Mouse (Mus musculus): ENCODE results near the gene Wsb2.
"Not testable (repeated sequence)": the region's sequence is repeated elsewhere in the genome, so short reads cannot be mapped to it uniquely, and the experiment has no call there.

Wsb2 gene

GRCm38 (mm10) chr5:117390895-117391294 is 33.8 kb downstream of the Wsb2 start:
- DNase-seq: no peak

- no peak for DNase-seq
Observed at GRCm38 (mm10) chr5:117395834-117396233, 38.7 kb downstream of the Wsb2 start.

GRCm38 (mm10) chr5:117396596-117397014 is 39.5 kb downstream of the Wsb2 start:
- DNase-seq: no peak

DNA sequence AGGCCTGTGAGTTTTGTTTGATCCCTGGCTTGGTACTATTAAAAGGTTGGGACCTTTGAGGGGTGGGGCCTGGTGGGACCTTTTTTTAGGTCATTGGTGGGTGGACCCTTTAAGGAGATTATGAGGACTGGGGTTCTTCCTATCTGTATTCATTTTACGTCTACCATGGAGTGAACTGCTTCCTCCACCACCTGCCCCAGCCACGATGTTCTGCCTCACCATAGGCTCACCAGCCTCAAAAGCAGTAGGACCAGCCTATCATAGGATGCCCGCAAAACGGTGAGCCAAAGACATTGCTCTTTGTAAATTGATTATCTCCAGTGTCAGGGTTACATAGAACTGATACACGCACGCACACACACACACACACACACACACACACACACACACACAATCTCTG is 40.3 kb downstream of the Wsb2 start:
- DNase-seq: no peak

GRCm38 (mm10) chr5:117398007-117398550 is 41.0 kb downstream of the Wsb2 start:
- DNase-seq: no peak

DNA sequence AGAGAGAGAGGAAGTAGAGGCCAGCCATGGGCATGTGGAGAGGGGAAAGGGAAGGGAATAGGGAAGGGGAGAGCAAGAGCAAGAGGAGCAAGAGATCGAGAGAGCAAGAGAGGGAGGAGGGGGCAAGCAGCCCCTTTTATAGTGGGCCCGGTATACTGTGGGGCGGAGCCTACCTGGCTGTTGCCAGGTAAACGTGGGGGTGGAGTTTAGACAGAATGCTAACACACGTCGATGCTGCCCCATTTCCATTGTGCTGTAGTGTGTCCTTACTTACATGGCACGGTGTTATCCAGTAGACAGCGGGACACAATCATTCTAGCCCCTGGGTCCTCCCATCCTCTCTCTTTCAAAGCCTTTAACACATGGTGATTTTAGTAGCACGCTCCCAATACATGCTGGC is 42.2 kb downstream of the Wsb2 start:
- DNase-seq: no peak

DNA sequence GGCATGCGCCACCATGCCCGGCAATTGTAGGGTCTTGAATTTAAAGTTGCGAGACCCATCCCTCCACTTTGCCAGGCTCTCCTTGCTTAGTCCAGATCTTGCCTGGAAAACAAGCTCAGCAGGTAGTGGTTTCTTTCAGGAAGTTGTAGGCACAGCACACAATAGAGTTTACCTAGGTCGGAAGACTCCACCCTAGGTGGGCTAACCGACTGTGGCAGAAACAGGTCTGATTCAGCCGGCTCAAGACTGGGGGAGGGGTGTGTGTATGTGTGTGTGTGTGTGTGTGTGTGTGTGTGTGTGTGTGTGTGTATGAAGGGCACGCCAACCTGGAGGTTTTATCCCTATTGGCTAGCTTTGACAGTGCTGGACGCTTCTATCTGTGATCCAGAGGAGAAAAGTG is 46.5 kb downstream of the Wsb2 start:
- no peak for DNase-seq

- DNase-seq: not testable (repeated sequence)
Observed at GRCm38 (mm10) chr5:117404671-117405070, 47.6 kb downstream of the Wsb2 start.

DNA sequence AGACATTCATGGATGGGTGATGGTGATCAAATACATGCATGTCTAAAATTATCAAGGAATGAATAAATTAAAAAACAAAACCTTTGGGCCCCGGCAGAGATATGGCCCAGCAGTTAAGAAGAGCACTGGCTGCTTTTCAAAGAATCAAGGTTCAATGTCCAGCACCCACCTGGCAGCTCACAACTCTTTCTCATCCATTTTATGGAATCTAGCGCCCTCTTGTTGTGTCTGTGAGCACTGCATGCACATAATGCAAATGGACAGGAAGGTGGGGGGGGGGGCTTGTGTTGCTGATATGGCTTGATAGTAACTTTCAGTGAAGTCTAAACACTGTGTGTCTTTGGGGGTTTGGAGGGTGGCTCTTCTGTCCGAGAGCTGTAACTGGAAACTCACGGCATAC is 51.1 kb downstream of the Wsb2 start:
- peak; percentile 76 for DNase-seq

DNA sequence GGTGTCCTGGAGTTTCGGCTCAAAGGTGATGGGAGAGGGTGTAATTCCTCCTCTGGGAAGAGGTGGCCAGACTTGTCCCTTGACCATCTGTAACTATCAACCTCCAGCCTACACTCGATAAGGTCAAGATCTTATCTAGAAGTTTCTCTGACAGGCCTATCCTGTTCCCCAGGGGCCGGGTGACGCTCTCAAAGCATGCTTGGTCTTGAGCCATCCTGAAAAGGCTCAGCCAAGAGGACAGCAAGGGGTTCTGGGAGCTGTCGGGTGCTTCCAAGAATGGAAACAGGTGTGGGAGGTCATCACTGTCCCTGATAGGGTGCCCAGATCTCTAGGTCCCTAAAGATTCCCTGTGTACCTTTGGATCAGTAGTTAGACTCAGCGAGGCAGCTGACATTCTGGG is 52.3 kb downstream of the Wsb2 start:
- DNase-seq: no peak

DNA sequence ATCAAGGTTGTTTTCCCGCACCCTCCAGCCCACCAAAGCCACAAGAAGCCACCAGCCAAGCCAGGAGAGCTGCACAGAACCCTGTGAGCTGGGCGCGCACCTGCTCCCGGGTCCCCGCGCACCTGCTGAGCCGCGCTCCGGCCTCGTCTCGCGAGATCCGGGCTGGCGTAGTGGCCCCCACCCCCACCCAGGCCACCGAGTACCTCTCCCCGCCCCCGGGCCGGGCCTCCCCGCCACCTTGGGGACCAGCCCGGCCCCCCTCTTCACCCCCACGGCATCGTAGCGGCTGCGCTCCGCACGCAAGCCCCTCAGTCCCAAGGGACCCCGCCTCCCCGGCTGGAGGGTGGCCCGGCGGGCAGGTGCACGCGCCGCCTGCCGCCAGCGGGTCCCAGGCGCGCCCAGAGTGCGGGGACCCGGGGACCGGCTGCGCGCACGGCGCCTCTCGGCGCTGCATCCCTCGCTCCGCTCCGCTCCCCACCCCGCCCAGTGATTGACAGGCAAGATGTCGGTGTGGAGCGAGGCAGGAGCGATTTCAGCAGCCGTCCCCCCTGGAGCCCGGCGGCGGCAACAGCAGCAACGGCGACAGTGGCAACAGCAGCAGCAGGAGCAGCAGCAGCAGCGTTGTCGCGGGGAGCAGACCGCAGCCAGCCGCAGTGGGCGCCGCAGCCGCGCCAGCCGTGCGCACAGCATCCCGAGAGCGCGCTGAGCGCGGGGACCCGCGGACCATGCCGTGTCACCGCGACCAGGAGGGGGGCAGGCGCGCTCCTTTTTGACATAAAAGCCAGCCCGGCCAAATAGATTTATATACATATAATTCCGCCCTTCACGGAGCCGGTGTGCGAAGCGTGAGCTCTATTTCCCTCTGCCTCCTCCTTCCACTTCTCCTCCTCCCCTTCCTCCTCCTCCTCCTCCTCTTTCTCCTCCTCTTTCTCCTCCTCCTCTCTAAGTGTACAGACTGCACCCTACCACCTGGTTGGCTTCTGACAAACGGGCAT is 56.7 kb downstream of the Wsb2 start, which contains the start of gene Ksr2:
Gene Ksr2, plus strand, starts transcription at position 494 of the 995 bp plus-strand sequence.
- peak; percentile 56 for DNase-seq

- no peak for DNase-seq
Observed at GRCm38 (mm10) chr5:117414611-117415010, 57.5 kb downstream of the Wsb2 start.

- no peak for DNase-seq
Observed at GRCm38 (mm10) chr5:117415011-117415912, 58.2 kb downstream of the Wsb2 start.

DNA sequence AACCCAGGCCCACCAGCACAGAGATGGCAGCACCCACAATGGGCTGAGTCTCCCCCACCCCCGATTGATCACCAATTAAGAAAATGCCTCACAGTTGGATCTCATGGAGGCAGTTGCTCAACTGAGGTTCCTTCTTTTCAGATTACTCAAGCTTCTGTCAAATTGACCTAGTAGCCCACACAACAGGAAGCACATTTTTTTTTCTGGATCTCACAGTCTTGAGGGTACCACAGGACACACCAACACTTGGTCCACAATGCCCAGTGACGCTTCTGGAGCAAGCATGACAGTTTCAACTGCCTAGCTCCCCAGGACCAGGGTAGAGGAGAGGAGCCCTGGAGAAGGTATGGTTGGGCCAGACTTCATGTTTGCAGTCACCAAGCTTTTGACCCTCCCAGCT is 60.3 kb downstream of the Wsb2 start:
- no peak for DNase-seq
